Mouse (Mus musculus) myocyte (in vitro differentiated cells): Measurements from ENCODE around the gene Iqsec1.

ENCODE experiments used
- POLR2A ChIP-seq: IDR thresholded peaks from one replicate; pipeline ENCODE4 v1.6.1; 2011; ENCODE audit warnings: low read depth, mild to moderate bottlenecking, control low read depth, moderate library complexity; ENCODE audit not compliant: insufficient read length
- POLR2AphosphoS2 ChIP-seq: IDR thresholded peaks from one replicate; pipeline ENCODE4 v1.6.1; 2011; ENCODE audit warnings: low read depth, control low read depth; ENCODE audit not compliant: insufficient read length
- TCF12 ChIP-seq: IDR thresholded peaks from one replicate; pipeline ENCODE4 v1.6.1; 2011; ENCODE audit warnings: mild to moderate bottlenecking, control low read depth; ENCODE audit not compliant: poor library complexity, insufficient read depth, severe bottlenecking
- TCF3 ChIP-seq: IDR thresholded peaks from one replicate; pipeline ENCODE4 v1.6.1; 2011; ENCODE audit warnings: low read depth, control low read depth; ENCODE audit not compliant: insufficient read length

DNA sequence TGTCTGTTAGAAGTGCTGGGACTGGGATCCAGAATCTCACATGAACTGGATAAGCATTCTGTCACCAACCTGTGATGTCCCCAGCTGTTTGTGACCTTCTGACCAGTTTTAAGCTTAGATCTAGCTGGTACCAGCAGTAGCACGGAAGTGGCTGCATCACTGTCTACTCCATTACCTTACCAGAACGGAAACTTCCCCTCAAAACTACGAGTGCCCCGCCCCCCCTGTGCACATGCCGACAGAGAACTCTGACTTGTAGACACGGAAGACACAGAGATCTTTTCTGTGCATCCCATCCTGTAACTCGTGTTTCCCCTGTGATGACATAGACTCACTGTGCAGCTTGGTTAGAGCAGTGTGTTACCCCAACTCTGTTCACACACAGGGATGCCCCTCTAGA, 358.1 kb downstream of the Iqsec1 start:
- no peak for TF ChIP-seq POLR2A
- no peak for TF ChIP-seq TCF12
- TF ChIP-seq TCF3 = no peak
- no peak for TF ChIP-seq POLR2AphosphoS2
